Mouse (Mus musculus) erythroblast, adult 5-6 weeks (primary cell): Measurements from ENCODE around the gene Cdk11b. TPM values are rescaled to one million over a fixed set of nuclear protein-coding genes. Genes with fewer than 3 reads are reported as not detected.

ENCODE experiments used
- ATAC-seq: replicated peaks from 2 replicates; pipeline ENCODE4 v1.8.0; 2016; ENCODE audit warnings: moderate number of reproducible peaks, mild to moderate bottlenecking, moderate TSS enrichment, inconsistent platforms; ENCODE audit not compliant: poor library complexity, low FRiP score, severe bottlenecking
- total RNA-seq, 2 experiments: library from RNA; stranded (forward) in 1 of 2; stranded (reverse) in 1 of 2; fragments of 150-400 nt in 1 of 2; fragments of 200-764, 138-1000 nt in 1 of 2; gene quantifications; 2 replicates each; pipeline versions ENCODE4 v1.2.3 to v1.2.4; 2015 to 2017; ENCODE audit warnings: low replicate concordance in 2 of 2

The Cdk11b gene
- total RNA-seq (2015; ENCODE audit: low replicate concordance) (23.0 and 24.8 TPM in 2 replicates), total RNA-seq (2017; ENCODE audit: low replicate concordance) (20.7 and 51.7 TPM in 2 replicates)

- peak; percentile 98 for ATAC-seq
Measured at GRCm38 (mm10) chr4:155624338-155625291, at the start of gene Cdk11b. Gene Cdk11b, plus strand, starts transcription at chr4:155624854.

GRCm38 (mm10) chr4:155574931-155575330, 49.7 kb upstream of the Cdk11b start:
- ATAC-seq = no peak

- ATAC-seq = no peak
Measured at GRCm38 (mm10) chr4:155575521-155575920, 49.1 kb upstream of the Cdk11b start.

- no peak for ATAC-seq
Measured at GRCm38 (mm10) chr4:155577132-155577531, 47.5 kb upstream of the Cdk11b start.

- no peak for ATAC-seq
Measured at GRCm38 (mm10) chr4:155577741-155578140, 46.9 kb upstream of the Cdk11b start.

- no peak for ATAC-seq
Measured at GRCm38 (mm10) chr4:155578336-155579125, 46.1 kb upstream of the Cdk11b start.

GRCm38 (mm10) chr4:155580420-155580819, 44.2 kb upstream of the Cdk11b start:
- peak; percentile 66 for ATAC-seq

- no peak for ATAC-seq
Measured at GRCm38 (mm10) chr4:155582279-155582905, 42.3 kb upstream of the Cdk11b start.

GRCm38 (mm10) chr4:155589356-155589755, 35.3 kb upstream of the Cdk11b start:
- ATAC-seq = no peak

- no peak for ATAC-seq
Measured at GRCm38 (mm10) chr4:155591012-155591719, 33.5 kb upstream of the Cdk11b start.

GRCm38 (mm10) chr4:155593780-155594179, 30.9 kb upstream of the Cdk11b start:
- ATAC-seq = no peak

- no peak for ATAC-seq
Measured at GRCm38 (mm10) chr4:155595777-155596176, 28.9 kb upstream of the Cdk11b start.

- ATAC-seq = no peak
Measured at GRCm38 (mm10) chr4:155596606-155597005, 28.0 kb upstream of the Cdk11b start.

GRCm38 (mm10) chr4:155598536-155598935, 26.1 kb upstream of the Cdk11b start:
- ATAC-seq = no peak

GRCm38 (mm10) chr4:155599901-155600825, 24.5 kb upstream of the Cdk11b start:
- no peak for ATAC-seq

- peak; percentile 89 for ATAC-seq
Measured at GRCm38 (mm10) chr4:155601091-155601996, 23.3 kb upstream of the Cdk11b start, which contains the start of gene Slc35e2. Gene Slc35e2, plus strand, starts transcription at chr4:155601416.

- no peak for ATAC-seq
Measured at GRCm38 (mm10) chr4:155601997-155602456, 22.6 kb upstream of the Cdk11b start.
